Mouse (Mus musculus): ENCODE results near the gene Astn2.

DNA sequence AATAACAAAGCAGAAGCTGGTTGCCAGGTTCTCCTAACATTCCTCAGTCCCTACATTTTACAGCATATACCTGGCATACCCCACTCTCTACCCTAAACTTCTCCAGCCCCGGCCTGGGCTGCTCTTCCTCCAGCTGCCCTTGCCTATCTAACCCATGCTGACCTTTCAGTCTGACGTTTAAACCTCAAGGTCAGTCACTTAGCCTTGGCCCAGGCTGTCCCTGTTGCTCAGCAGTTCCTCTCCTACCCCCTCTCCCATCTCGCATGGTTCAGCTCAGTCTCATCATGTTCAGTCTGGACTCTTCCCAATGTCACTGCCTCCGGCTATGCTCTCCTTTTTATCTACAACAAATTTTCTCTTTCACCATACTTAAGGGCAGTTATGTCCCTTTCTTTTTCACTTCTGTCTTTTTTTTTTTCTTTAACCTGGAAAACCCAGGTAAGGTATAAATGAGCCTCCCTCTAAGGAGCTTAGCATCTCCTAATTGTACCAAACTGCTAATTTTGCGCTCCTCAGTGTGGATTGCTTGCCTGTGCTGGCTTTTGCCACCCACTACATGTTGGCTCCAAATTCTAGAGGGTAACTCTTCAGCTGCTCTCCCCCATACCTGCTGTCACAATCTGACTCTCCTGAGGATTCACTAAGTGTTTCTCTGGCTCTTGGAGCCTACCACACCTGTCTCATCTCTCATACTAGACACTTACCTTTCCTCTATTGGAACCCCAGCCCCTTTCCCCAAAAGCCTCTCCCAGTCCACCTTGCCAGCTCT is 809.6 kb downstream of the Astn2 start:
- TF ChIP-seq POLR2A (IDR thresholded peaks at IDR 0.05; ENCODE audit: insufficient read length, low read depth) = no peak
- TF ChIP-seq POLR2AphosphoS2 (IDR thresholded peaks at IDR 0.05; ENCODE audit: insufficient read length, low read depth) = no peak
- TF ChIP-seq MYOD1 (IDR thresholded peaks at IDR 0.05; ENCODE audit: control insufficient read depth in 1 of 3, insufficient read length in 2 of 3, low read depth in 2 of 3) = no peak
- TF ChIP-seq TCF12 (IDR thresholded peaks at IDR 0.05; ENCODE audit: insufficient read depth, poor library complexity, severe bottlenecking) = no peak
- TF ChIP-seq MAX (IDR thresholded peaks at IDR 0.05; ENCODE audit: low read depth) = no peak
- no peak for TF ChIP-seq USF1 (IDR thresholded peaks at IDR 0.05; ENCODE audit: low read depth)
- no peak for TF ChIP-seq CEBPB (IDR thresholded peaks at IDR 0.05; ENCODE audit: insufficient read depth, poor library complexity, severe bottlenecking)
- no peak for TF ChIP-seq SRF (IDR thresholded peaks at IDR 0.05; ENCODE audit: control insufficient read depth, insufficient read length, low read depth)

Data from myocyte (in vitro differentiated cells).